Mouse (Mus musculus) midbrain, postnatal 0 days (tissue): ENCODE data around the gene Tex22. TPM values are rescaled to one million over a fixed set of nuclear protein-coding genes. Genes with fewer than 3 reads are reported as not detected.

Source experiments
- ATAC-seq: fragments of 200-750 bp; cut with Nextera tagmentation; 2 replicates; pipeline ENCODE4 v1.8.0; 2017; ENCODE audit warnings: moderate number of reproducible peaks, mild to moderate bottlenecking, moderate TSS enrichment, moderate library complexity; ENCODE audit not compliant: low FRiP score
- DNase-seq: peaks from one replicate; pipeline ENCODE4 v3.0.0-alpha.2; 2015; ENCODE audit warnings: low spot score
- H3K27ac ChIP-seq: fragments of 300-500 bp; sonication (generic); 2 replicates; pipeline ENCODE4 v1.5.1; 2014; ENCODE audit warnings: low read depth, mild to moderate bottlenecking, low read length, mixed read lengths
- H3K27me3 ChIP-seq: fragments of 300-500 bp; sonication (generic); 2 replicates; pipeline ENCODE4 v1.6.1; 2014; ENCODE audit warnings: low read length, control low read depth, mixed read lengths; ENCODE audit not compliant: insufficient read depth
- H3K36me3 ChIP-seq: fragments of 300-500 bp; sonication (generic); 2 replicates; pipeline ENCODE4 v1.6.1; 2014; ENCODE audit warnings: low read length, control low read depth, mixed read lengths; ENCODE audit not compliant: insufficient read depth
- H3K4me1 ChIP-seq: fragments of 300-500 bp; sonication (generic); 2 replicates; pipeline ENCODE4 v1.6.1; 2014; ENCODE audit warnings: mild to moderate bottlenecking, control low read depth, antibody characterized with exemption, low read length, mixed read lengths; ENCODE audit not compliant: insufficient read depth
- H3K4me2 ChIP-seq: fragments of 300-500 bp; sonication (generic); 2 replicates; pipeline ENCODE4 v1.6.1; 2014; ENCODE audit warnings: low read depth, mild to moderate bottlenecking, low read length, mixed read lengths; ENCODE audit not compliant: poor library complexity, severe bottlenecking
- H3K4me3 ChIP-seq: fragments of 300-500 bp; sonication (generic); 2 replicates; pipeline ENCODE4 v1.5.1; 2014; ENCODE audit warnings: low read depth, mild to moderate bottlenecking, low read length, moderate library complexity
- H3K9ac ChIP-seq: fragments of 300-500 bp; sonication (generic); replicated peaks from 2 replicates; pipeline ENCODE4 v1.6.1; 2014; ENCODE audit warnings: mild to moderate bottlenecking, low read length, moderate library complexity, mixed read lengths; ENCODE audit not compliant: poor library complexity, severe bottlenecking
- H3K9me3 ChIP-seq: fragments of 300-500 bp; sonication (generic); 2 replicates; pipeline ENCODE4 v1.6.1; 2016; ENCODE audit warnings: low read length, control low read depth
- CTCF ChIP-seq: IDR thresholded peaks from 2 replicates; pipeline ENCODE4 v1.5.1; 2016; ENCODE audit warnings: antibody characterized with exemption, mild to moderate bottlenecking
- WGBS: fragments of 180-500 bp; shearing (Covaris S2); extraction: QIAGEN DNeasy Blood & Tissue Kit; methylation state at CpG from one replicate; pipeline ENCODE4 v1.1.7; 2014; 5-methylcytosine and 5-hydroxymethylcytosine counted together
- polyA plus RNA-seq: library from polyadenylated mRNA; unstranded; fragments of >200 nt; fragmentation: Nextera tagmentation; extraction: Ambion mirVana; gene quantifications from 2 replicates; pipeline ENCODE4 v1.2.1, GENCODE M21; 2015
- total RNA-seq: library from RNA; depleted of rRNA; stranded (reverse); fragments of >200 nt; gene quantifications from 2 replicates; pipeline ENCODE4 v1.2.3, GENCODE M21; 2014; rRNA removed

The Tex22 gene
- total RNA-seq = 0.85 and 2.2 TPM in 2 replicates
- polyA plus RNA-seq = 0.15 TPM in 1 of 2 replicates, not detected in the other

DNA sequence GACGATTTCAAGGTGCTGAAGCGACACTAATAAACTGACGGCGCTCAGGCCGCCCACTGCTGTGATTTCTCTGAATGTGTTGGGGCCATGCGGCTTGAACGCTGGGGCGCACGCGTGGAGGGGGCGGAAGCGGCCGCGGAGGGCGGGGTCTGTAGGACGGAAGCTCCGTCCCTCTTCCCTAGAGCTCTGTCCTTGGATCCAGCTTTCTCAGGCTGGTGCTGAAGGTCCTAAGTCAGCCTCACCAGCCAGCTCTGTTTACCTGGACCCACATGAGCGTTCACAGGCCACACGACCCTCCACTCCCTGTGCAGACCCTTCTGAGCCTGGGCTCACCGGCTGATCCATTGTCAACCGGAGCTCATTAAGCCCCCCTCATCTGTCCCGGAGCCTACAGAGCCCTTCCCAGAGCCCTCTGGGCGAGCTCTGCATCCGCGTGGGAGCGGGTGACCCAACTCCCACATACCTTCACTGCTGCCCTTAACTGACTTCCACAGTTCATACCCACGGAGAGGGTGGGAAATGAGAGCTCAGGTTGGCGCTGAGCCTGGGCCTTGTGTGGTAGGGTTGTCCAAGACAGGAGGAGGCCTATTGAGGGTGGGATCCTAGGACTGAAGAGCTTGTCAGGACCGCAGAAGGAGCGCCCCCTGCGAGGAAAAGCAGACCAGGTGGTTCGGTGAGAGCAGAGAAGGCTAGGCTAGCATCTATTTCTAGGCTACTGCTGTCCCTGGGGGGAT lies at the start of gene Tex22:
Gene Tex22, plus strand, starts transcription at position 174 of the 734 bp plus-strand sequence.
- TF ChIP-seq CTCF = no peak
- Histone ChIP-seq H3K4me1 (peaks cover 13% of the 10 kb centered on the region), H3K9ac (peak within 1 kb of the TSS; percentile 80), H3K4me3 (peak within 1 kb of the TSS; percentile 41), H3K27me3 (no peaks in the 10 kb centered on the region), H3K27ac (peak within 1 kb of the TSS; percentile 97), H3K4me2 (peak within 1 kb of the TSS; percentile 85), H3K9me3 (no peaks in the 10 kb centered on the region), H3K36me3 (peaks cover 23% of the 10 kb centered on the region)
- ATAC-seq = peak; percentile 92
- under 1% methylated on average over 31 of the region's 32 CpGs for WGBS
- peak; percentile 90 for DNase-seq

DNA sequence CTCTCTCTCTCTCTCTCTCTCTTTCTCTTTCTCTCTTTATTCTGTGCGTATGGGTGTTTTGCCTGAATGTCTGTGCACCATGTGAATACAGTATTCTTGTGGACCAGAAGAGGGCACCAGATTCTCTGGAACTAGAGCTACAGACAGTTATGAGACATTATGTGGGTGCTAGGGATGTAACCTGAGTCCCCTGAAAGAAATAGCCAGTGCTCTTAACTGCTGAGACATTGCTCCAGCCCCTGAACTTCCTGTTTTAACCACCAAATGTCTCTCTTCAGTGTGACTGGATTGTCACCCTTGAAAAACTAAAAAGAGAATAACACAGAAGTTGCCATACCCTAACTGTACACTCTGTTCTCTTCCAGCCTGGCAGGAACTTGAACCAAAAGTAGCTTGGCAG lies 47.7 kb upstream of the Tex22 start:
- Histone ChIP-seq H3K4me1 (no peaks in the 10 kb centered on the region), H3K27me3 (no peaks in the 10 kb centered on the region), H3K4me3 (no peak overlapping the region), H3K27ac (no peak overlapping the region), H3K9ac (no peak overlapping the region), H3K36me3 (peaks cover 14% of the 10 kb centered on the region), H3K4me2 (no peak overlapping the region), H3K9me3 (no peaks in the 10 kb centered on the region)
- ATAC-seq (no peak), DNase-seq (no peak)
- WGBS = 100% methylated on average over 1 of the region's 1 CpGs
- peak; percentile 18 for TF ChIP-seq CTCF

DNA sequence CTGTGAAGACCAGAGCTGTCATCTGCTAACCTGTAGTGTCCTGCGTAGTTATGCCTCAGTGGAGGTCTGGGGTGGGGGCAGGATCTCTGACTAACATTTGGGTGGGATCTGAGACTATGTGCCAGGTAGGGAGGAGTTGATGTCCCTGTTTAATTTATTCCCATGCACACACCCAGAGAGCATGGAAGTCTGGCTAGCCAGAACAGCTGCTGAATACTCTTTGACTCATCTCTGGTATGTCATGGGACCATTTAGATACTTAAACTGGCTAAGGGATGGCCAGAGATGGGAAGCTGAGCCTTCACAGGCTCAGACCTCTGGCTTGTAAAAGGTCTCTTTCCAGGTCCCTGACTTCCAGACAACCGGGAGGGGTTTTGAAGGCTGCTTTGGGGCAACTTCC lies 46.8 kb upstream of the Tex22 start:
- Histone ChIP-seq H3K4me2 (no peak overlapping the region), H3K36me3 (peaks cover 14% of the 10 kb centered on the region), H3K9me3 (no peaks in the 10 kb centered on the region), H3K4me1 (no peaks in the 10 kb centered on the region; the same call in 1 of the 2 replicates), H3K9ac (no peak overlapping the region), H3K4me3 (no peak overlapping the region), H3K27ac (no peak overlapping the region), H3K27me3 (no peaks in the 10 kb centered on the region)
- ATAC-seq (no peak), DNase-seq (no peak)
- 97% methylated on average over 2 of the region's 2 CpGs for WGBS
- TF ChIP-seq CTCF = no peak

DNA sequence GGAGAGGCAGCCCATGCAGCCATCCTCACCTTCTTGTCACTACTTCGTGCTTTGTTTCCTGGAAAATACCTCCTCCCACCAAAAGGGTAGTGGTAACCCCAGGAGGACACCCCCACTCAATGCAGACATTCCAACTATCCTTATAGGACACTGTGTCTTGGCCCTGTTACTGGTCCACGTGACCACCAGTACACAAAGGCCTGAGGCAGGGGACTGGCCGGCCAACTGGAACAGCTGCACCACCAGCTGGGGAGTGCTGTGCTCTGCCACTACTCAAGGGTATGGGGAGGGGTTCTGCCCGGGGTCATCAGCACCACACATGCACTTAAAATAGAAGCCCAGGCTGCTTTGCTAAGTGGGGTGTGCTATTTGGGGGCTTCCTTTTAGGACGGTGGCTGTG lies 46.2 kb upstream of the Tex22 start:
- no peak overlapping the region for H3K4me2 ChIP-seq
- H3K27me3 ChIP-seq = no peaks in the 10 kb centered on the region
- WGBS = 47% methylated on average over 5 of the region's 5 CpGs
- no peak overlapping the region for H3K4me3 ChIP-seq
- no peak overlapping the region for H3K9ac ChIP-seq
- H3K9me3 ChIP-seq = no peaks in the 10 kb centered on the region
- peak; percentile 60 for DNase-seq
- 0 out of 2 replicates have a peak overlapping the region, but pooled peaks have one; percentile 1 for H3K27ac ChIP-seq
- H3K36me3 ChIP-seq = peaks cover 12% of the 10 kb centered on the region
- no peak for ATAC-seq
- no peak for TF ChIP-seq CTCF
- H3K4me1 ChIP-seq = peaks cover 3% of the 10 kb centered on the region; the same call in 1 of the 2 replicates

DNA sequence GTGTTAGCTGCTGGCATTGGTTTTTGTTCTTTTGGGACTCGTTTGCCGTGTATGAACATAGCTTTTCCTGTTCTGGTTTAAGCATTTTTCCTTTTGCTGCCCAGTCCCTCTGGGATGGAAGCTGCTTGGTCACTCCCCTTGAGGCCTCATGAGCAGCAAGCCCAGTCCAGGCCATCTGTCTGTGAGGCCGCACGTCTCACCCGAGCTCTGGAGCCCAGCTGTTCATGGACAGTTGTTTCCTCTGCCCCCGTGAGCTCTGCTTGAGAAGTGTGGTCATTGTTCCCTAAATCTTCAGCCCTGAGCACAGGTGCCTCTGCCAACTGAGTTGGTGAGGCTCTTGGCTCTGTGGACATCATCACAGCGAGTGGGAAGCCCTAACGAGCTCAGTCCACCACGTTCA lies 45.4 kb upstream of the Tex22 start:
- peaks cover 5% of the 10 kb centered on the region for H3K36me3 ChIP-seq
- 57% methylated on average over 9 of the region's 9 CpGs for WGBS
- H3K9ac ChIP-seq = no peak overlapping the region
- no peaks in the 10 kb centered on the region for H3K9me3 ChIP-seq
- H3K27me3 ChIP-seq = no peaks in the 10 kb centered on the region
- DNase-seq (no peak), ATAC-seq (no peak)
- TF ChIP-seq CTCF = no peak
- H3K4me3 ChIP-seq = no peak overlapping the region
- peaks cover 7% of the 10 kb centered on the region; the same call in 1 of the 2 replicates for H3K4me1 ChIP-seq
- no peak overlapping the region for H3K4me2 ChIP-seq
- H3K27ac ChIP-seq = no peak overlapping the region

DNA sequence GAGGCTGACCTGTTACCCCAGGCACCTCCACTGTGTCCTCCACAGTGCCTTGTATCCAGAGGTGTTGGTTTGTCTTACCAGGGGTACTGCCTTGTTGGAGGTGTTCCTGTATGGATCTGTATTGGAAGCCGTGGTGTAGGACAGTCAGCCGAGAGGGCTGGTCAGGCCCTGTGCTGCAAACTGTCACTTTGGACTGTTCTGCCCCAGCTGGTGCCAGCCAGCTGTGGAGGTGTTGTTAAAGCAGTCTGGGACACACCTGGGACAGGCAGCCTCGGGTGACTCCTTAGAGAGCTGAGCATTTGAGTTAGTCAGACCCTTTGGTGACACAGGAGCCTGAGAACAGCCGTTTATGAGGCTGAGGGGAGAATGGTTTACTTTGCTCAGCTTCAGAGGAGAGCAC lies 44.3 kb upstream of the Tex22 start:
- H3K27ac ChIP-seq = no peak overlapping the region
- no peak overlapping the region for H3K9ac ChIP-seq
- no peaks in the 10 kb centered on the region for H3K9me3 ChIP-seq
- H3K4me1 ChIP-seq = peaks cover 7% of the 10 kb centered on the region; the same call in 1 of the 2 replicates
- TF ChIP-seq CTCF = no peak
- no peaks in the 10 kb centered on the region for H3K27me3 ChIP-seq
- H3K36me3 ChIP-seq = peaks cover 3% of the 10 kb centered on the region; the same call in 1 of the 2 replicates
- whole genome bisulfite sequencing = 84% methylated on average over 4 of the region's 4 CpGs
- H3K4me2 ChIP-seq = no peak overlapping the region
- ATAC-seq = no peak
- no peak overlapping the region for H3K4me3 ChIP-seq
- DNase-seq = no peak
